Mouse (Mus musculus) neutrophil, adult 59 days (primary cell): ENCODE measurements around the gene Syngap1. TPM values are rescaled to one million over a fixed set of nuclear protein-coding genes. Genes with fewer than 3 reads are reported as not detected.

Experiments used
- total RNA-seq, 2 experiments: library from RNA; stranded (reverse); gene quantifications; 1 replicate in 1 of 2; 2 replicates in 1 of 2; pipeline ENCODE4 v1.2.4; 2023

Gene Syngap1
- total RNA-seq, result 1 to 10 TPM; 2.3 to 2.6 TPM

GRCm38 (mm10) chr17:26941031-26941789, at the start of gene Syngap1:
TSS of gene Syngap1 (plus strand) at chr17:26941253.

GRCm38 (mm10) chr17:26916711-26917482, 24.2 kb upstream of the Syngap1 start, which contains the start of gene Kifc5b:
TSS of gene Kifc5b (plus strand) at chr17:26917091.

GRCm38 (mm10) chr17:26932839-26933398, 8.1 kb upstream of the Syngap1 start, which contains the start of gene Phf1:
TSS of gene Phf1 (plus strand) at chr17:26933052.

DNA sequence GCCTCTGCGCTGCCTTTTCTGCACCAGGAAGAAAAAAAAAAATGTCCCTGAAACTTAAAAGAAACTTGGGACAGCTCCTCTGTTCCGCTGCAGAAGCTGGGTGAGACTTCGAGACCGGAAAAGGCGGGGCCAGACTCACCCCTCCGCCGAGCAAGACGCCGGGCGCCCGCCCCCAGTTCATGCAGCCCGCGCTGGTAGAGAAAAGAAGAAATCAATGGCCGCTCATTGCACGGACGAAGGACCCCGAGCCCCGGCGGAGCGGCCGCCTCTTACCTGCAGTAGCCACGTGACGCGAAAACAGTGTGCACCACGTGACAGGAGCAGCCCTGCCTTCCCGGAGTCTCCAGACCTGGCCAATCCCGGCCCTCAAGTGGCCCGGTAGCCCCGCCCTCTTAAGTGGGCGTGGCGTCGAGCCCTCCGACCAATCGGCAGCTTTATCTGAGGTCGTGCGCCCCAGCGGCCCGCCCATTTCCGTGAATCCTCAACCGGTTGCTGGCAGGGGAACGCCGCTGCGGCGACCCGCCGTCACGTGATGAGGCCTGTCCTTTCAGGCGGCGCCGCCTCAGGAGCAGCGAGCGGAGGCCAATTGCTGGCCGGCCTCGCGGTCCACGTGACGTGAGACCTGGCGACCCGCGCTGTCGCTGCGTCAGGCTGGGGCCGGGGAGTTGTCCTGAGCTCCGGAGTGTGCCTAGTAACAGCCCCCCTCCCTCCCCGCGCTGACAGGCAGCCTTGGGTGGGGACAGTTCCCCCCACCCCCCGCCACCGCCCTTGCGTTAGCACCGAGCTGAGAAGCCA, 1.7 kb upstream of the Syngap1 start, which contains the start of gene Cuta:
Gene Cuta, minus strand, starts transcription at position 392 of the 795 bp plus-strand sequence.

DNA sequence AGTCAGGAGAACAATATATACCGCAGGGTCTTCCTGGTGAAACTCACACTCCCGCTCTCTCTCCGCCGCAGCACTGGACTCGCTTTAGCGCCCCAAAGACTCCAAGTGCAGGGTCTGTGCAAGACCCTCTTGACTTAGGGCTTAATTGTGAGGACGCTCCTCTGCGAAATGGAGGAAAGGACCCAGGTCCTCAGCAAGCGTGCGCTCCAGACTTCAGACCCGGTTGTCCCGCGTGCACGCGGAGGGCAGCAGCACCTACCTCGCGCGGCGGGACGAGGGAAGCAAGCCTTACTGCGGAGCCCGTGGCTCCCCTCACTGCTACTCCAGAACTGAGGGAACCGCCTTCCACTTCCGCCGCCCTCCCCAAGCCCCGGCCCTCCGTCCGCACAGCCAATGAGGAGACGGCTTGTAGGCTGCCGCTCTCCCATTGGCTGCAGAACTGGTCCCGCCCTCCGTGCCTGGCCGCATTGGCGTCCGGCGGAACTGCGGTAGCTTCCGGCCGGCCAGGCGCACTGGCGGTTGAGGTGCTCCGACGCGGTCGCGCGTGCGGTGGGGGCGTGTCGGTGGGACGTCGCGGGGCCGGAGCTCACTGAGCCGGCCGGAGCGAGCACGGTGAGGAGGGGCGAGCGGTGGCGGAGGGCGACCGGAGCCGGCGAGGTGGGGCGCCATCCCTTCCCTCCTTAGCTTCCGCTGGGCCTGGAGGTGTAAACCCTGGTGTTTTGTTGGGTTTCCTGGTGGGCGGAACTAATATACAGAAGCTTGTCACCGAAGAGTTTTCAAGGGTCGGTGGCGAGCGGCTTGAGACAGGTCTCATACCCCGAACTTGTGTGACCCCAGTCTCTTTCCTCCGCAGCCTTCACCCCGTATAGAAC, 31.9 kb downstream of the Syngap1 start, which contains the start of gene Zbtb9:
Gene Zbtb9, plus strand, starts transcription at position 465 of the 872 bp plus-strand sequence.

Other genes with a start within 250 kb of the Syngap1 start
- gene Crebrf, start 225.6 kb upstream of the Syngap1 start, total RNA-seq, result 10 to 100 TPM; 51.9 to 55.9 TPM
- gene Bnip1, start 160.2 kb upstream of the Syngap1 start, total RNA-seq, result 10 to 100 TPM; 13.7 to 15.9 TPM
- not detected for gene Nkx2-5, start 96.2 kb upstream of the Syngap1 start, total RNA-seq
- gene Kifc5b, start 24.2 kb upstream of the Syngap1 start, total RNA-seq, result 10 to 100 TPM; 15.5 to 16.1 TPM
- gene Phf1, start 8.2 kb upstream of the Syngap1 start, total RNA-seq, result 10 to 100 TPM; 63.4 to 68.4 TPM
- gene Cuta, start 1.7 kb upstream of the Syngap1 start, total RNA-seq, result 10 to 100 TPM; 57.1 to 73.2 TPM
- gene Zbtb9, start 31.9 kb downstream of the Syngap1 start, total RNA-seq, result 10 to 100 TPM; 10.5 to 14.8 TPM
- gene Bak1, start 87.8 kb downstream of the Syngap1 start, total RNA-seq, result 10 to 100 TPM; 71.5 to 74.4 TPM
- gene Itpr3, start 116.1 kb downstream of the Syngap1 start, total RNA-seq, result 1 to 10 TPM; 5.9 to 8.3 TPM
- gene Uqcc2, start 192.7 kb downstream of the Syngap1 start, total RNA-seq, result 10 to 100 TPM; 33.5 to 34.5 TPM
- under 1 TPM; 0.33 to 0.73 TPM for gene Ip6k3, start 226.5 kb downstream of the Syngap1 start, total RNA-seq